Mouse (Mus musculus) lung, adult 2 months (tissue): Measurements from ENCODE around the gene Chmp4b. TPM values are rescaled to one million over a fixed set of nuclear protein-coding genes. Genes with fewer than 3 reads are reported as not detected.

Experiments used
- DNase-seq: peaks from one replicate; pipeline ENCODE4 v3.0.0; 2022
- H3K4me1 ChIP-seq: fragments of 200-500 bp; 2 replicates; pipeline ENCODE4 v1.6.1; 2011; ENCODE audit warnings: low read length; ENCODE audit not compliant: control insufficient read depth, insufficient read depth
- H3K4me3 ChIP-seq: fragments of 200-500 bp; replicated peaks from 2 replicates; pipeline ENCODE3; 2011; ENCODE audit warnings: low read depth, mild to moderate bottlenecking, control low read depth, low read length; ENCODE audit errors: extremely low read depth
- CTCF ChIP-seq: fragments of 200-500 bp; IDR thresholded peaks from 2 replicates; pipeline ENCODE4 v1.5.1; 2011; ENCODE audit warnings: mild to moderate bottlenecking, low read length, control low read depth; ENCODE audit not compliant: insufficient read depth
- POLR2A ChIP-seq: fragments of 200-500 bp; IDR thresholded peaks from 2 replicates; pipeline ENCODE4 v1.6.1; 2011; ENCODE audit warnings: low read depth, mild to moderate bottlenecking, control low read depth, low read length, borderline replicate concordance; ENCODE audit errors: extremely low read depth
- WGBS: fragments of 180-500 bp; shearing (Covaris S2); methylation state at CpG from one replicate; pipeline ENCODE4 v1.1.7; 2018; 5-methylcytosine and 5-hydroxymethylcytosine counted together
- polyA plus RNA-seq: library from polyadenylated mRNA; depleted of rRNA; stranded (reverse); fragments of >200 nt; gene quantifications from 2 replicates; pipeline ENCODE4 v1.2.3, GENCODE M21; 2012

Gene Chmp4b
- polyA plus RNA-seq, 1 experiment: 103 TPM

DNA sequence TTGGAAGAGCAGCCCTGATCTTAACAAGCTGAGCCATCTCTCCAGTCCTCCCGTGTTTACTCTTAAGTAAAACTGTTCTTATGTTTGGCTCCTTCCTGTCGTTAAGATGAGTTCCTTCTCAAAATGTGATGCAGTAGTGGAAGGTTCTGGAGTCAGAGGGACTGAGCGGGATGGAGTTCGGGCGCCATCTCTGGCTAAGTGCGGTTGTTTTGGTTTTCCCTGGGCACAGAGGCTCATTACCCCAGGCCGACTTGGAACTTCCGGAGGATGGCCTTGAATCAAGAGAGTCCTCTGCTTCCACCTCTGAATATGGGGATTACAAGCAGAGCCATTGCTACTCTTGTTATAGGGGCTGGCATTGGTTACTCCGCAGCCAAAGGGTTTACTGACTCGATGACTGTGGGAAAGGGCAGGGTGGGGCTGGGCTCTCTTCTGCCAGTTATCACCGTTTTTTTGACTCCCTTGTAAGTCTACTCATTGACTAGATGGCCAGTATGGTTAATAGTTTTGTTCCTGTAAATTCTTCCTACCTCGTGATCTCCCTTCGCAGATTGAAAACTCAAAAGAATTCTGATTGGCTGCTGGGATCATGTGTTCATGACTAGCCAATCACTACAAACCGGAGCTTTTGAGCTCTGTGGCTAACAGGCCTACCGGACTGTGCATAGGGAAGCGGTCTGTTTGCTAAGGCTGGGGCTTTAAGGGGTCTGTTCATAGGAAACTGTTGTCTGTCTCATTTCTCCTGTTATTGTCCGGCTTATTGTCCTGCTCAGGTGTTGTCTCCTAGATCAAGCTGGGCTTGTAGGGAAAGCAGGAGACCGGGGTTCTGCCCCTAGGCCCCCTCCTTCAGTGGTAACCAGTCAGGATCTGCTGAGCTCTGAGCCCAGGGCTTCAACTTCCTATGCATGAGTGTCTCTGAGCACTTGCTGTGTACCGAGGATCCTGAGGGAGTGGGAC is 25.4 kb downstream of the Chmp4b start:
- Histone ChIP-seq H3K4me1 (peaks cover 15% of the 10 kb centered on the region), H3K4me3 (peak overlapping the region; percentile 34)
- 49% methylated on average over 19 of the region's 19 CpGs for WGBS
- TF ChIP-seq CTCF: 0 out of 2 replicates have a peak, but pooled peaks have one; percentile 20
- TF ChIP-seq POLR2A: peak; percentile 54; the same call in 1 of the 2 replicates
- DNase-seq: peak; percentile 49

DNA sequence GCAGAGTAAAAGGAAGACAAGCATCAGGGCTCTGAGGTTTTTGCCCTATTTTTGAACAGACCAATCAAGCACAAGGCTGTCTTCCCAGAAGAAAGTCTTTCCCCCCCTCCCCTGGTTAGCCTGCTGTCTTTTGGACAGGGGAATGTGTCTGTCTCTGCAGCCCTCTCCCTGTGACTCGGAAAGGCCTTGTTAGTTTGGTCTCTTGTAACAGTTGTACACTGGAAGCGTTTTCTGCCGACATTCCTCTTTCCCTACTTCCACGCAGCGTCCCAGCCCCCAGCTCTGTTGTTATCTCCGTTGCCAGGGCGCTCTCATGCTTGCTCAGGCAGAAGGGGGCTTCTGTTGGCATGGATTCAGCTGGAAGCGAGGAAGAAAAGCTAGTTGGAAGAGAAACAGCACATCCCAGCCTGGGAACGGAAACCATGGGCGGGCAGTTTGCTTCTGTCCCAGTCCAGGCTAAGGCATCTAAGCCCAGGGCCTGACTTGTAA is 26.2 kb downstream of the Chmp4b start:
- Histone ChIP-seq H3K4me3 (peak overlapping the region; percentile 48), H3K4me1 (peaks cover 17% of the 10 kb centered on the region)
- DNase-seq: peak; percentile 35
- TF ChIP-seq POLR2A (no peak), CTCF (no peak)
- WGBS: 20% methylated on average over 10 of the region's 10 CpGs

DNA sequence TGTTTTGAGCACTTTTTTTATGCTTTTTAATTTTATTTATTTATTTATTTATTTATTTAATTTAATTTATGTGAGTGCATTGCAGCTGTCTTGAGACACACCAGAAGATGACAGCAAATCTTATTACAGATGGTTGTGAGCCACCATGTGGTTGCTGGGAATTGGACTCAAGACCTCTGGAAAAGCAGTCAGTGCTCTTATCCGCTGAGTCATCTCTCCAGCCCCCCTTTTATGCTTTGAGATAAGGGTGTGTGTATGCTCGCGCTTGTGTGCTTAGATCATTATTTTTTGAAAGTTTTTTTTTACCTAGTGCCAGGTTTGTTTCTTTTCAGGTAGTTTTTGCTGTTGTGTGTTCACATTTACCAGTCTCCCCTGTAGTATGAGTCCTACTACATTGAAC is 27.5 kb downstream of the Chmp4b start:
- DNase-seq: no peak
- 50% methylated on average over 3 of the region's 3 CpGs for WGBS
- Histone ChIP-seq H3K4me3 (no peak overlapping the region), H3K4me1 (peaks cover 18% of the 10 kb centered on the region)
- no peak for TF ChIP-seq POLR2A
- TF ChIP-seq CTCF: no peak

DNA sequence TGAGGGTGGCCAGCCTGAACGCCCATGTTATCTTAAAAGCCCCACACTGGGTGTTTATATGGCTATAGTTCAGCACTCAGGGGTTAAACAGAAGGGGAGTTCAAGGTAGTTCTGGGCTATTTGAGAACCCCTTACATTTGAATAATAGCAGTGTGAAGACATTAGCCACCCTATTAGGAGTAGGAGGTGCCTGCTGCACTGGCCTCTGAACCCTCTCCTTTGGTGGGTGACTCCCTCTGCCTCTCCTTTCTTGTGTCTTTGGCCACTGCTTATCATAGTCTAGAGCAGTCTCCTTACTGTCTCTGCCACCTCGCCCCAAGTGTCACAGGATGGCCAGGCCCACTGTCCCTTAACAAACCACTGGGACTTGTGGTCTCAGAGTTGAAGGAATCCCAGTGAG is 28.8 kb downstream of the Chmp4b start:
- WGBS: 76% methylated on average over 2 of the region's 2 CpGs
- no peak for TF ChIP-seq POLR2A
- no peak for TF ChIP-seq CTCF
- Histone ChIP-seq H3K4me3 (no peak overlapping the region), H3K4me1 (peaks cover 18% of the 10 kb centered on the region)
- no peak for DNase-seq

DNA sequence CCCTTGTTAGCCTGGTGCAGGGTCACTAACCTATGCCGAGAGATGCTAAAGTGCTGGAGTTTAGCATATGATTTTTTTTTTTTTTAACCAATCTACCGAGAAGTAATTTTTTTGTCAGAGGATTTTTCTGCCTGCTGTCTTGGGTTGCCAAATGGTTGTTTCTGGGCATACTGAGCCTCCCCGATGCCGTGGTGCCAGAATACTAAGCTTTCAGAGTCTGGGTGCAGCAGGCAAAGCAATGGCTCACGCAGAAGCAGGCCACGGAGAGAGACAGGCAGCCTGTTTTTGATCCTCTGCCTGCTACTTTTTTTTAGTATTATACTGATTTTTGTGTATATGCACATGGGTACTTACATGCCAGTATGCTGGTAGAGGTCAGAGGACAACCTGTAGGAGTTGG is 29.4 kb downstream of the Chmp4b start:
- TF ChIP-seq POLR2A: no peak
- no peak for TF ChIP-seq CTCF
- Histone ChIP-seq H3K4me1 (peaks cover 18% of the 10 kb centered on the region), H3K4me3 (no peak overlapping the region)
- no peak for DNase-seq
- 84% methylated on average over 6 of the region's 6 CpGs for WGBS

DNA sequence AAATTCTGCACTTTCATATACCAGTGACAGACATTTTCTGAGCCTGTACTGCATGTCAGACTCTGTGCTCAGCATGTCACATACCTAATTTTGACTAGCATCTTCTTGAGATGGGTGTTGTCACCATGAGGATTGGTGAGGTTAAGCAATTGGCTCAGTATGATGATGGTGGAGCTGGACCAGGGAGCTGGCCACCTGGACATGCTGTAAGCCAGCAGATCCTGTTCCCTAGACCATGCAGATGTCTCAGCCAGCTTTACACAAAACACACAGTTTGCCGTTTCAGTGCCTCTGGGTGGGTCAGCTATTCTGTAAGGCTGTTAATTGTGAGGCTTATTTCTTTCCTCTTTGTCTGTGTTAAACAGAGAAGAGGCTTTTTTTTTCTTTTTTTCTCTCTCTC is 31.2 kb downstream of the Chmp4b start:
- TF ChIP-seq POLR2A (no peak), CTCF (no peak)
- DNase-seq: no peak
- no peak overlapping the region for H3K4me3 ChIP-seq
- peaks cover 11% of the 10 kb centered on the region for H3K4me1 ChIP-seq
- WGBS: 24% methylated on average over 1 of the region's 1 CpGs

DNA sequence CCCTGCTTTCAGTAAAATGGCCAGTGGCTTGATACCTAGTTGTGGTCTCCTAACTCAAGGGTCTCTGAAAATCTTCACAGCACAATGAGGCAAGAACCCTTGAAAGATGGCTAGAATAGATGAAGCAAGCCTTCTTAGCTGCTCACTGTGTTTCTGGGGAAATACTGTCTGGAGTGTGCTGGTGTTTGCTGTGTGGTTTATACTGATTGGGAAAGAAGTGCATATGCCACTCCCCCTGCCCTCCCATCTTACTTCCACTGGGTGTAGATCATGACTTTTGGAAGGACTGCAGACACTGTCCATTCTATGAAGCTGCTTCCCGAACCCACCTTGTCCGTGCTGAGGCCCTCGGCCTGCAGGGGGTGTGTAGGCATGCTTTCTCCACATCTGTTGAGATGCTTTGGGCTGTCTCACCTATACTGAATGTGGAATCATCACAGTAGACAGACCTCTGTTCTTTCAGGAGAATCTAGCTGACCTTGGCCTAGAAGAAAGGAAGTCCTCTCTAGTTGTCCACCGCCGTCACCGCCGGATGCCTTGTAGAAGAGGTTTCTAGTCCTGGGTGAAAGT is 33.5 kb downstream of the Chmp4b start:
- Histone ChIP-seq H3K4me3 (no peak overlapping the region), H3K4me1 (peaks cover 8% of the 10 kb centered on the region)
- DNase-seq: no peak
- 90% methylated on average over 7 of the region's 7 CpGs for WGBS
- TF ChIP-seq CTCF (no peak), POLR2A (no peak)

DNA sequence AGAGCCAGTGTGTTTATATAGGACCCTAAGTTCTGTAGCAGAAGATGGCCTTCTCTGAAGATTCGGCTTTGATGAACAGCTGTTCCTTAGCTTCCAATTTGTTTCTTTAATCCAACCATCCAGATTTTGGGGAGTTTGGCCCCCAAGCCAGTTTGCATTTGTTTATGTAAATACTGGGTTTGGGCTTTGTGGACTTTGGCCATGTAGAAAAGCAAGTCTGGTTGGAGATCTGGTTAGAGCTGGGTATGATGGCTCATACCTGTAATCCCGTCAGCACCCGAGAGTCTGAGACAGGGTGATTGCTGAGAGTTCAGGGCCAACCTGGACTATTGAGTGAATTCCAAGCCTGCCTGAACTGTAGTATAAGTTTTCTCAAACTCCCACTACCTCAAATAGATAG is 34.3 kb downstream of the Chmp4b start:
- TF ChIP-seq POLR2A: no peak
- TF ChIP-seq CTCF: no peak
- DNase-seq: no peak
- Histone ChIP-seq H3K4me3 (no peak overlapping the region), H3K4me1 (peaks cover 8% of the 10 kb centered on the region)
- WGBS: 80% methylated on average over 3 of the region's 3 CpGs

DNA sequence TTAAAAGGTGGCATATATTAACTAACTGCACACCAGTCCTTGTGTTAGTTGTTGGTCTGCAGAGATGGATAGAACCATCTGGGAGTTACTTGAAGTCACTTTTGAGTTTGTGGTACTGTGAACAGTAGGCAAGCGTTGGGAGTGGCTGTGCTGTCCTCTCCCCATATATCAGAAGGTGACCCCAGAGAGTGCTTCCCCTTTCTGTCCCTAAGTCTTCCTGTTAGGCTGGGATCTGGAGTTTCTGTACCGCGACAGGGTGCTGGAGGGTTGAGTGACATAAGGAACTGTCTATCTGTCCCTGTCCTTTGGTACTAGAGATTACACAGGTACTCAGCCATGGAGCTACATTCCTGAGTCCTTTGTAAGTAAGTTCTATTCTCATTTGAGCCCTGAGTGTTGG is 35.3 kb downstream of the Chmp4b start:
- 62% methylated on average over 3 of the region's 3 CpGs for WGBS

DNA sequence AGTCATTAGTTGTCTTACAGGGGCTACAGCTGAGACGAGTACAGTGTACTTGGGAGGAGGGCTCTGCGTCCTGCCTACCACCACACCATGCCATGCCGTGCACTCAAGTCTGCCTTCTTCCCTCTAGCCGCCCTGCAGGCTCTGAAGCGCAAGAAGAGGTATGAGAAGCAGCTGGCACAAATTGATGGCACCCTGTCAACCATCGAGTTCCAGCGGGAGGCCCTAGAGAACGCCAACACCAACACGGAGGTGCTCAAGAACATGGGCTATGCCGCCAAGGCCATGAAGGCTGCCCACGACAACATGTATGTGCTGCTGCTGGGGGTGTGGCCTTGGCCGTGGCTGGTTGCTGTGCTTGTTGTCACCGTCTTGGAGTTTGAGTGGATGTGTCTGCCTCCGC is 37.9 kb downstream of the Chmp4b start:
- no peak for TF ChIP-seq CTCF
- no peak for TF ChIP-seq POLR2A
- 74% methylated on average over 14 of the region's 14 CpGs for WGBS

More for the DNA sequence above, 35.3 kb downstream of the Chmp4b start:
- H3K4me1 ChIP-seq: peaks cover 8% of the 10 kb centered on the region
- TF ChIP-seq CTCF: no peak
- no peak for TF ChIP-seq POLR2A
- DNase-seq: no peak
- H3K4me3 ChIP-seq: no peak overlapping the region

More for the DNA sequence above, 37.9 kb downstream of the Chmp4b start:
- no peak for DNase-seq
- Histone ChIP-seq H3K4me1 (peaks cover 6% of the 10 kb centered on the region), H3K4me3 (no peak overlapping the region)
